Mouse (Mus musculus): ENCODE data around the gene H60b.
"Not testable (repeated sequence)": the region's sequence is repeated elsewhere in the genome, so short reads cannot be mapped to it uniquely, and the experiment has no call there.

DNA sequence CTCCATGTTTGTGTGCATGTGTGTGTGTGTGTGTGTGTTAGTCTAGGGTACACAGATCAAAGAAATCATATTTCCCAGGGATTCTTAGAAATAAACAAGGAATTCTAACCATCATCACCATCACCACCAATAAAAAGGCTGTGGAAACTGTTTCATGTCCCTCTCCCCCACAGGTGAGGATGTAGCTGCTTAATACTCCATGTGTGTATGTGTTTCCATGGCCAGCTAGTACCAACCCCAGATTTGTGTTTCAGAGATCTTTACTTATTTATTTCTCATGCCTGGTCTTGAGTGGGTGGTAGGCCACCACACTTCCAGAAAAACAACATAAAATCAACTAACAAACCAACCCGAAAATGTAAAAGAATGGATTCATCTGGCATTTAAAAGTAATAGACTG lies 16.2 kb upstream of the H60b start:
- TF ChIP-seq MAFK (IDR thresholded peaks at IDR 0.05; ENCODE audit: insufficient replicate concordance, low read length); CHD2 (IDR thresholded peaks at IDR 0.05; ENCODE audit: low read length); EP300 (IDR thresholded peaks at IDR 0.05; ENCODE audit: low read length); CTCF (conservative IDR thresholded peaks at IDR 0.05 in 1 of 2, IDR thresholded peaks at IDR 0.05 in 1 of 2; ENCODE audit: low read depth in 2 of 2, low read length in 2 of 2); USF1 (IDR thresholded peaks at IDR 0.05; ENCODE audit: low read depth, low read length); NELFE (IDR thresholded peaks at IDR 0.05; ENCODE audit: low read depth, low read length); BHLHE40 (IDR thresholded peaks at IDR 0.05; ENCODE audit: low read depth, low read length): not testable (repeated sequence)
